Mouse (Mus musculus) embryonic facial prominence, embryonic 14.5 days (tissue): ENCODE results near the gene Apex2. TPM values are rescaled to one million over a fixed set of nuclear protein-coding genes. Genes with fewer than 3 reads are reported as not detected.

Experiments used
- ATAC-seq: fragments of 200-750 bp; cut with Nextera tagmentation; 2 replicates; pipeline ENCODE4 v1.8.0; 2017; ENCODE audit warnings: low read depth, moderate number of reproducible peaks, moderate TSS enrichment
- DNase-seq: peaks from one replicate; pipeline ENCODE4 v3.0.0-alpha.2; 2015; ENCODE audit warnings: low spot score
- H3K27ac ChIP-seq: fragments of 300-500 bp; sonication (generic); replicated peaks from 2 replicates; pipeline ENCODE4 v1.5.1; 2014; ENCODE audit warnings: low read depth, mild to moderate bottlenecking, low read length, moderate library complexity
- H3K27me3 ChIP-seq: fragments of 300-500 bp; sonication (generic); replicated peaks from 2 replicates; pipeline ENCODE4 v1.6.1; 2014; ENCODE audit warnings: low read length; ENCODE audit not compliant: control insufficient read depth, insufficient read depth
- H3K36me3 ChIP-seq: fragments of 300-500 bp; sonication (generic); 2 replicates; pipeline ENCODE4 v1.6.1; 2014; ENCODE audit warnings: low read length, mixed read lengths; ENCODE audit not compliant: control insufficient read depth, insufficient read depth
- H3K4me1 ChIP-seq: fragments of 300-500 bp; sonication (generic); 2 replicates; pipeline ENCODE4 v1.6.1; 2014; ENCODE audit warnings: antibody characterized with exemption, low read length; ENCODE audit not compliant: control insufficient read depth, insufficient read depth
- H3K4me2 ChIP-seq: fragments of 300-500 bp; sonication (generic); 2 replicates; pipeline ENCODE4 v1.6.1; 2014; ENCODE audit warnings: low read depth, mild to moderate bottlenecking, low read length, moderate library complexity, mixed read lengths
- H3K4me3 ChIP-seq: fragments of 300-500 bp; sonication (generic); 2 replicates; pipeline ENCODE4 v1.5.1; 2014; ENCODE audit warnings: low read depth, mild to moderate bottlenecking, low read length
- H3K9ac ChIP-seq: fragments of 300-500 bp; sonication (generic); 2 replicates; pipeline ENCODE4 v1.6.1; 2014; ENCODE audit warnings: low read depth, mild to moderate bottlenecking, low read length, moderate library complexity, mixed read lengths
- H3K9me3 ChIP-seq: fragments of 300-500 bp; sonication (generic); 2 replicates; pipeline ENCODE4 v1.6.1; 2016; ENCODE audit warnings: low read length; ENCODE audit not compliant: control insufficient read depth
- WGBS: fragments of 180-500 bp; shearing (Covaris S2); extraction: QIAGEN DNeasy Blood & Tissue Kit; methylation state at CpG from one replicate; pipeline ENCODE4 v1.1.7; 2014; 5-methylcytosine and 5-hydroxymethylcytosine counted together
- microRNA-seq: library from miRNA; unstranded; fragments of <30 nt; microRNA quantifications from one replicate; pipeline ENCODE4, GENCODE M21; 2016; ENCODE audit warnings: borderline number of aligned reads
- polyA plus RNA-seq: library from polyadenylated mRNA; unstranded; fragments of >200 nt; fragmentation: Nextera tagmentation; extraction: Ambion mirVana; gene quantifications from 2 replicates; pipeline ENCODE4 v1.2.1, GENCODE M21; 2014

Gene Apex2
- polyA plus RNA-seq, 1 experiment from 2014 or later = 18.6 TPM

DNA sequence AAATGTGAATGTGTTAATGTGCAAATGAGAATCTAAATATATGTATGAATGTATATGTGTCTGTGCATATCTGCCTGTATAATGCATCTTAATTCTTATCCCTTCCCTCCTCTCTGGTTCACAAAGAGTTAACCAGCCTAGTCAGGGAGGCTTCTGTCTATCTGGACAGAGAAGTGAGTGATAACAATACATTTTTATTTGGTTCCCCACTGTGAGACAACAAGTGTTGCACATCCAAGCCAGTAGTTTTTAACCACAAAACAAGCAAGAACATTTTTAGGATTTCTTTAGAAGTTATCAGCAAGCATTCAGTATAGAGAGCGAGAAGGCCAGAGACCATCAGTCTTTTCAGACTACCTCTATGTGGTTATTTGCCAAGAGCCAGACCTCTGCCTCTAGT lies 118.3 kb downstream of the Apex2 start:
- H3K4me2 ChIP-seq = no peak overlapping the region
- WGBS = 80% methylated on average over 1 of the region's 1 CpGs
- H3K9ac ChIP-seq = no peak overlapping the region
- ATAC-seq (no peak), DNase-seq (no peak)
- no peak overlapping the region for H3K4me3 ChIP-seq
- H3K27ac ChIP-seq = no peak overlapping the region
- no peaks in the 10 kb centered on the region for H3K27me3 ChIP-seq
- H3K4me1 ChIP-seq = no peaks in the 10 kb centered on the region
- no peaks in the 10 kb centered on the region for H3K36me3 ChIP-seq
- H3K9me3 ChIP-seq = no peaks in the 10 kb centered on the region

Small RNA genes lying within 50 kb of the gene (microRNA-seq; reads per million reads assigned to microRNA genes)
- not detected for gene Mir3620

Other genes with a start within 250 kb of the Apex2 start
- gene Tmem29, start 130.7 kb downstream of the Apex2 start, polyA plus RNA-seq = 29.6 and 35.8 TPM in 2 replicates
- 83.1 and 98.4 TPM in 2 replicates for gene Alas2, start 42.5 kb downstream of the Apex2 start, polyA plus RNA-seq
- gene Pfkfb1, start 1.6 kb downstream of the Apex2 start, polyA plus RNA-seq = 5.0 and 5.4 TPM in 2 replicates
- 38.1 and 40.8 TPM in 2 replicates for gene Tro, start 67.7 kb upstream of the Apex2 start, polyA plus RNA-seq
- 964 and 1,045 TPM in 2 replicates for gene Maged2, start 224.5 kb upstream of the Apex2 start, polyA plus RNA-seq